Mouse (Mus musculus) forebrain, embryonic 11.5 days (tissue): ENCODE measurements around the gene Epsti1. TPM values are rescaled to one million over a fixed set of nuclear protein-coding genes. Genes with fewer than 3 reads are reported as not detected.

Source experiments
- ATAC-seq: fragments of 200-750 bp; cut with Nextera tagmentation; replicated peaks from 2 replicates; pipeline ENCODE4 v1.8.0; 2017; ENCODE audit warnings: moderate TSS enrichment; ENCODE audit not compliant: low FRiP score
- DNase-seq: peaks from one replicate; pipeline ENCODE4 v3.0.0-alpha.2; 2017; ENCODE audit warnings: low spot score
- H3K27ac ChIP-seq: fragments of 300-500 bp; sonication (generic); 2 replicates; pipeline ENCODE4 v1.5.1; 2014; ENCODE audit warnings: low read depth, low read length
- H3K27me3 ChIP-seq: fragments of 300-500 bp; sonication (generic); 2 replicates; pipeline ENCODE4 v1.6.1; 2014; ENCODE audit warnings: mild to moderate bottlenecking, low read length, mixed read lengths; ENCODE audit not compliant: control insufficient read depth, insufficient read depth
- H3K36me3 ChIP-seq: fragments of 300-500 bp; sonication (generic); 2 replicates; pipeline ENCODE4 v1.6.1; 2014; ENCODE audit warnings: mild to moderate bottlenecking, low read length, moderate library complexity, mixed read lengths; ENCODE audit not compliant: control insufficient read depth, insufficient read depth
- H3K4me1 ChIP-seq: fragments of 300-500 bp; sonication (generic); replicated peaks from 2 replicates; pipeline ENCODE4 v1.6.1; 2014; ENCODE audit warnings: low read length, mixed read lengths; ENCODE audit not compliant: control insufficient read depth, insufficient read depth
- H3K4me2 ChIP-seq: fragments of 300-500 bp; sonication (generic); 2 replicates; pipeline ENCODE4 v1.6.1; 2014; ENCODE audit warnings: low read depth, mild to moderate bottlenecking, low read length, moderate library complexity, mixed read lengths; ENCODE audit not compliant: severe bottlenecking
- H3K4me3 ChIP-seq: fragments of 300-500 bp; sonication (generic); 2 replicates; pipeline ENCODE4 v1.5.1; 2014; ENCODE audit warnings: low read depth, low read length
- H3K9ac ChIP-seq: fragments of 300-500 bp; sonication (generic); 2 replicates; pipeline ENCODE4 v1.6.1; 2014; ENCODE audit warnings: low read length
- H3K9me3 ChIP-seq: fragments of 300-500 bp; sonication (generic); 2 replicates; pipeline ENCODE4 v1.6.1; 2016; ENCODE audit warnings: low read length, mixed read lengths; ENCODE audit not compliant: control insufficient read depth
- WGBS: fragments of 180-500 bp; shearing (Covaris S2); extraction: QIAGEN DNeasy Blood & Tissue Kit; methylation state at CpG from one replicate; pipeline ENCODE4 v1.1.7; 2014; 5-methylcytosine and 5-hydroxymethylcytosine counted together
- polyA plus RNA-seq: library from polyadenylated mRNA; unstranded; fragments of >200 nt; fragmentation: Nextera tagmentation; extraction: Ambion mirVana; gene quantifications from 2 replicates; pipeline ENCODE4 v1.2.1, GENCODE M21; 2014

Epsti1 gene
- polyA plus RNA-seq, 1 experiment from 2014 or later, result 0.16 TPM

DNA sequence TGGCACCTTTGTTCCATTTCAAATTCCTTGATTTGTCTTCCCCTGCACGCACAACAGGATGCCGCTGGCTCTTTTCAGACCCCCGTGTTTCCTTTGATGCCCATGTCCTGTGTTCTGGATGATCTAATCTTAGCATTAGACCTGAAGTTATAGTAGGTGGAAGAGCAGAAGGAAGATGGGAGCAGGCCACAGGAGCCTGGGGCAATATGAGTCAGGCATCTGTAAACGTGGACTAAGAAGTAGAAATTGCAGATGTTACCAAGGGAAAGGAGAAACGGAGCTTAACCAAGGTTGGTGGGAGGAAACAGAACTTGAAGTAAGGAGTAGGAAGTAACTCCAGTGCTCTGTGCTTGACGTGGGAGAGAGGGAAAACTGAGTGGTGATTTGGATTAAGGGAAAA lies 57.7 kb downstream of the Epsti1 start:
- WGBS, result 74% methylated on average over 6 of the region's 6 CpGs
- Histone ChIP-seq H3K9ac (no peak overlapping the region), H3K4me2 (no peak overlapping the region), H3K27ac (no peak overlapping the region), H3K36me3 (no peaks in the 10 kb centered on the region), H3K4me3 (no peak overlapping the region), H3K27me3 (no peaks in the 10 kb centered on the region), H3K9me3 (no peaks in the 10 kb centered on the region), H3K4me1 (no peaks in the 10 kb centered on the region)
- ATAC-seq, result no peak
- no peak for DNase-seq

DNA sequence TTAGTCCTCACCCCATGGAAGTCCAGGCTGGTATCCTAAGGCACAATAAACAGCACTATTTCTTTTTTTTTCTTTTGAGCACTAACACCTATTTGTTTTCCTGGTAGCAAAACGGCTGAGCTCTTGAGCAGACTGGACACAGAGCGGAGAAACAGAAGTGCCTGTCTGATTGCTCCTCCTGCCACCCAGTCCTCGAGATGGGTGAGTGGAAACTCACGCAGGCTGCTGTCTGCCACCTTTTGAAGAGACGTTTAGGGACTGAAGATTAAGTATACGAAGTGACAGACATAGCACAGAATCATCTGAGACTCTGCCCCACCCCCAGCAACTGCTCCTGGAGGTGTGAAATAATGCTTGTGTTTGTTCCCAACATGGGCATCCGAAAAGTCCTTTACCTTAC lies 59.5 kb downstream of the Epsti1 start:
- Histone ChIP-seq H3K4me1 (no peaks in the 10 kb centered on the region), H3K4me3 (no peak overlapping the region), H3K36me3 (no peaks in the 10 kb centered on the region), H3K9ac (no peak overlapping the region), H3K4me2 (no peak overlapping the region), H3K27me3 (no peaks in the 10 kb centered on the region), H3K27ac (no peak overlapping the region), H3K9me3 (no peaks in the 10 kb centered on the region)
- no peak for DNase-seq
- ATAC-seq, result no peak
- 62% methylated on average over 7 of the region's 7 CpGs for WGBS

DNA sequence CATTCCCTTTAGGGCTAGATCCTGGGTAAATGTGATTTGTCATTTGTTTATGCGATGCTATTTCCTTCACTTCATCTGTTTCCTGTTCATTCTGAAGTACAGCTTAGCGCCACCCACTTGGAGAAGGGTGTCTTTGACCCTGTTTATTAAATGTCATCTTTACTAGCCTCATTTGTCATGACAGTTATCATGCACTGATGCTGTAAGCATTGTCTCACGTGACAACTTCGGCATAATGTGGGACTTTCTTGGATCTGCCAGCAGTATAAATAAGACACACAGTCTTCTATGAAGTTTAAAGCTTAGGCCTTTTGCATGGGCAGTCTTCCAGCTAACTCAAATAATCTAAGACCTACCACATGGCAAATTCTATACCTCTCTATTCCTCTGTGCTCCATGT lies 67.3 kb downstream of the Epsti1 start:
- H3K4me2 ChIP-seq, result no peak overlapping the region
- no peak overlapping the region for H3K9ac ChIP-seq
- ATAC-seq (no peak), DNase-seq (no peak)
- no peak overlapping the region for H3K4me3 ChIP-seq
- no peaks in the 10 kb centered on the region for H3K9me3 ChIP-seq
- H3K27ac ChIP-seq, result no peak overlapping the region
- no peaks in the 10 kb centered on the region for H3K36me3 ChIP-seq
- H3K27me3 ChIP-seq, result no peaks in the 10 kb centered on the region
- 93% methylated on average over 4 of the region's 4 CpGs for WGBS
- no peaks in the 10 kb centered on the region for H3K4me1 ChIP-seq

- Histone ChIP-seq H3K36me3 (no peaks in the 10 kb centered on the region), H3K9me3 (no peaks in the 10 kb centered on the region), H3K4me1 (no peaks in the 10 kb centered on the region), H3K4me3 (no peak overlapping the region), H3K27me3 (no peaks in the 10 kb centered on the region), H3K9ac (no peak overlapping the region), H3K27ac (no peak overlapping the region), H3K4me2 (no peak overlapping the region)
- WGBS, result 81% methylated on average over 6 of the region's 6 CpGs
- DNase-seq (no peak), ATAC-seq (no peak)
These were observed 70.2 kb downstream of the Epsti1 start for GRCm38 (mm10) chr14:77974221-77974620.

- no peak overlapping the region for H3K4me2 ChIP-seq
- no peaks in the 10 kb centered on the region for H3K36me3 ChIP-seq
- DNase-seq (no peak), ATAC-seq (no peak)
- H3K9me3 ChIP-seq, result no peaks in the 10 kb centered on the region
- H3K27me3 ChIP-seq, result no peaks in the 10 kb centered on the region
- no peak overlapping the region for H3K27ac ChIP-seq
- no peak overlapping the region for H3K9ac ChIP-seq
- H3K4me3 ChIP-seq, result no peak overlapping the region
- 85% methylated on average over 8 of the region's 8 CpGs for WGBS
- no peaks in the 10 kb centered on the region for H3K4me1 ChIP-seq
These were observed 71.7 kb downstream of the Epsti1 start for GRCm38 (mm10) chr14:77975702-77976101.

- no peak overlapping the region for H3K9ac ChIP-seq
These were observed 77.5 kb downstream of the Epsti1 start for GRCm38 (mm10) chr14:77981516-77981915.

DNA sequence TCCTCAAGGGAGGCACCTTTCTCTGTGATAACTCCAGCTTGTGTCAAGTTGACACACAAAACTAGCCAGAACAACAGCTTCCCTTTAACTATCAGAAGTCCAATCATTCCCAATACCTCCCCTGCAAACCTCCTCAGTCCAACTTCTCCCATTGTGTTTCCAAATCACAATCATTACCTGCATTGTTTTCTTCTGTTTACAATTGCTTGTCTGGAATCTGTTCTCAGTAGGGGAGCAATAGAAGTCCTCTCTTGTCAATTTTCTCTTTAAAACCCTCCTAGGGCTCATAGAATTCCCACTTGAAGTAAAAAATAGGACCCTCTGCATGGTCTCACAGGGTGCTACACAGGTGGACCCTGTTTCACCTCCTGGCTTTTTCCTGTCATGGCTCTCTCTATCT lies 93.7 kb downstream of the Epsti1 start:
- H3K27me3 ChIP-seq, result no peaks in the 10 kb centered on the region
- no peak overlapping the region for H3K4me3 ChIP-seq
- no peaks in the 10 kb centered on the region for H3K4me1 ChIP-seq
- no peak overlapping the region for H3K27ac ChIP-seq
- H3K9ac ChIP-seq, result no peak overlapping the region
- ATAC-seq (no peak), DNase-seq (no peak)
- no peak overlapping the region for H3K4me2 ChIP-seq
- H3K9me3 ChIP-seq, result no peaks in the 10 kb centered on the region
- no peaks in the 10 kb centered on the region for H3K36me3 ChIP-seq

More at GRCm38 (mm10) chr14:77981516-77981915, 77.5 kb downstream of the Epsti1 start:
- H3K4me3 ChIP-seq, result no peak overlapping the region
- ATAC-seq (no peak), DNase-seq (no peak)
- no peaks in the 10 kb centered on the region for H3K9me3 ChIP-seq
- H3K36me3 ChIP-seq, result no peaks in the 10 kb centered on the region
- no peaks in the 10 kb centered on the region for H3K27me3 ChIP-seq
- no peak overlapping the region for H3K27ac ChIP-seq
- 82% methylated on average over 5 of the region's 5 CpGs for WGBS
- H3K4me1 ChIP-seq, result no peaks in the 10 kb centered on the region
- H3K4me2 ChIP-seq, result no peak overlapping the region

DNA sequence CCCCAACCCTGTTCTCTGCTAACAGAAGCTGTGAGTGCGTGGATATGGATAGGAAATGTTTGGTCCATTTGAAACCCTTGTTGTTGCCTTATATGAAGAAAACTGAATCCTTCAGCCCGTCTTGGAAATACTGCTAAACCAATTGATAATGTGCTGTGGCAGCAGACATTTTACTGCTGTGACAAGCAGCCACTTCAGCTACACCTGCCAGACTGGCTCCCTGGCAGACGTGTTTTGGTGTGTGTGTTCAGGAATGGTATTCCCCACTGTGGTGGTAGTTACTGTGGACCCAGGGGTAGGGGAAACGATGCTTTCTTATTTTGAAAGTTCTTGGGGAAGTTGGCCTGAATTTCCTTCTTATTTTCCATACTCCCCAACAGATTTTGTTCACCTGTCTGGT lies 100.4 kb downstream of the Epsti1 start:
- Histone ChIP-seq H3K36me3 (no peaks in the 10 kb centered on the region), H3K4me3 (no peak overlapping the region), H3K27me3 (no peaks in the 10 kb centered on the region), H3K27ac (no peak overlapping the region), H3K4me1 (no peaks in the 10 kb centered on the region), H3K4me2 (no peak overlapping the region), H3K9me3 (no peaks in the 10 kb centered on the region), H3K9ac (no peak overlapping the region)
- ATAC-seq, result no peak
- WGBS, result 92% methylated on average over 4 of the region's 4 CpGs
- no peak for DNase-seq

- Histone ChIP-seq H3K27ac (no peak overlapping the region), H3K4me1 (no peaks in the 10 kb centered on the region), H3K4me3 (no peak overlapping the region), H3K9ac (no peak overlapping the region), H3K9me3 (no peaks in the 10 kb centered on the region), H3K27me3 (no peaks in the 10 kb centered on the region), H3K36me3 (no peaks in the 10 kb centered on the region), H3K4me2 (no peak overlapping the region)
- DNase-seq, result no peak
- 38% methylated on average over 6 of the region's 6 CpGs for WGBS
- no peak for ATAC-seq
These were observed 104.0 kb downstream of the Epsti1 start for GRCm38 (mm10) chr14:78008019-78008418.
